Mouse (Mus musculus) testis, adult 10 weeks (tissue): ENCODE data around the gene Fktn. TPM values are rescaled to one million over a fixed set of nuclear protein-coding genes. Genes with fewer than 3 reads are reported as not detected.

ENCODE experiments used
- polyA plus RNA-seq: library from polyadenylated mRNA; stranded (reverse); fragments of 350-450 nt; fragmentation: Illumina TruSeq; extraction: RNeasy Lipid Tissue Mini Kit (QIAGEN cat#74804); gene quantifications from one replicate; pipeline ENCODE4 v1.2.3, GENCODE M21; 2014; ENCODE audit warnings: low read depth, low replicate concordance

Gene Fktn
- polyA plus RNA-seq: 44.5 TPM

DNA sequence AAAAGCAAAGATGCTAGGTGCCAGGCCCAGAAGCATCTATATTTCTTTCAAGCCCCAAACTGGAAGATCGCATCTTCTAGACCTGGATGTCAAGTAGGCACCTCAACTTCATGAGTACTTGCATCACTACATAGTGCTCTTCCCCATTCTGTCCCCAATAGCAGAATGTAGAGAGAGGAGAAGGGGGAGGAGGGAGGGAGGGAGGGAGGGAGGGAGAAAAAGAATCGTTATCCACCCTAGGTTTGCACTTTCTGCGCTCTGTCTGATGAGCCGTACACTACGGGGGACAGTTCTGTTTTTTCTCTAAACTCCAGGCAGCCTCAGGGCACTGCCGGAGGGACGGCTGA is at the start of gene Fktn:
Fktn (plus strand) TSS at position 295 of the 347 bp plus-strand sequence.

GRCm38 (mm10) chr4:53825821-53826605 is 112.2 kb downstream of the Fktn start, which contains the start of gene Tmem38b:
Gene Tmem38b, plus strand, starts transcription at chr4:53826045.

Other genes starting within 250 kb of the Fktn start
- 31.8 TPM for gene Fsd1l, start 82.5 kb upstream of the Fktn start, polyA plus RNA-seq
- 1.6 TPM for gene Tal2, start 65.7 kb downstream of the Fktn start, polyA plus RNA-seq
- 33.9 TPM for gene Tmem38b, start 112.0 kb downstream of the Fktn start, polyA plus RNA-seq